Mouse (Mus musculus) intestine, embryonic 15.5 days (tissue): ENCODE results near the gene Nipsnap3b. TPM values are rescaled to one million over a fixed set of nuclear protein-coding genes. Genes with fewer than 3 reads are reported as not detected.

ENCODE experiments used
- ATAC-seq: fragments of 200-750 bp; cut with Nextera tagmentation; 2 replicates; pipeline ENCODE4 v1.8.0; 2017; ENCODE audit warnings: moderate TSS enrichment, moderate library complexity
- H3K27ac ChIP-seq: fragments of 300-500 bp; sonication (generic); 2 replicates; pipeline ENCODE4 v1.5.1; 2015; ENCODE audit warnings: mild to moderate bottlenecking, inconsistent platforms
- H3K27me3 ChIP-seq: fragments of 300-500 bp; sonication (generic); replicated peaks from 2 replicates; pipeline ENCODE4 v1.6.1; 2015; ENCODE audit warnings: inconsistent platforms
- H3K36me3 ChIP-seq: fragments of 300-500 bp; sonication (generic); 2 replicates; pipeline ENCODE4 v1.6.1; 2015; ENCODE audit warnings: inconsistent platforms
- H3K4me1 ChIP-seq: fragments of 300-500 bp; sonication (generic); replicated peaks from 2 replicates; pipeline ENCODE4 v1.6.1; 2015; ENCODE audit warnings: inconsistent platforms
- H3K4me2 ChIP-seq: fragments of 300-500 bp; sonication (generic); replicated peaks from 2 replicates; pipeline ENCODE4 v1.6.1; 2015; ENCODE audit warnings: mild to moderate bottlenecking, inconsistent platforms
- H3K4me3 ChIP-seq: fragments of 300-500 bp; sonication (generic); replicated peaks from 2 replicates; pipeline ENCODE4 v1.5.1; 2015; ENCODE audit warnings: inconsistent platforms
- H3K9ac ChIP-seq: fragments of 300-500 bp; sonication (generic); 2 replicates; pipeline ENCODE4 v1.6.1; 2015; ENCODE audit warnings: inconsistent platforms
- H3K9me3 ChIP-seq: fragments of 300-500 bp; sonication (generic); 2 replicates; pipeline ENCODE4 v1.6.1; 2016; ENCODE audit warnings: inconsistent platforms
- WGBS: fragments of 180-500 bp; shearing (Covaris S2); methylation state at CpG from one replicate; pipeline ENCODE4 v1.1.7; 2015; 5-methylcytosine and 5-hydroxymethylcytosine counted together
- polyA plus RNA-seq: library from polyadenylated mRNA; unstranded; fragments of >200 nt; fragmentation: Nextera tagmentation; extraction: Ambion mirVana; gene quantifications from 2 replicates; pipeline ENCODE4 v1.2.1, GENCODE M21; 2015

Gene Nipsnap3b
- polyA plus RNA-seq, 1 experiment from 2014 or later: 137 TPM

GRCm38 (mm10) chr4:53023189-53023925 is 11.7 kb downstream of the Nipsnap3b start:
- H3K36me3 ChIP-seq: peaks cover 8% of the 10 kb centered on the region
- no peak overlapping the region for H3K4me3 ChIP-seq
- peak; percentile 91 for ATAC-seq
- peak overlapping the region; percentile 28; the same call in 1 of the 2 replicates for H3K4me2 ChIP-seq
- no peak overlapping the region for H3K9ac ChIP-seq
- H3K9me3 ChIP-seq: no peaks in the 10 kb centered on the region
- no peaks in the 10 kb centered on the region for H3K4me1 ChIP-seq
- H3K27me3 ChIP-seq: no peaks in the 10 kb centered on the region
- WGBS: 75% methylated on average over 14 of the region's 14 CpGs
- H3K27ac ChIP-seq: peak overlapping the region; percentile 32; the same call in 1 of the 2 replicates

GRCm38 (mm10) chr4:53024397-53024796 is 12.7 kb downstream of the Nipsnap3b start:
- Histone ChIP-seq H3K27ac (no peak overlapping the region), H3K27me3 (no peaks in the 10 kb centered on the region), H3K4me2 (no peak overlapping the region), H3K9ac (no peak overlapping the region), H3K9me3 (no peaks in the 10 kb centered on the region), H3K36me3 (0 out of 2 replicates have a peak, but pooled peaks cover 5% of the 10 kb centered on the region), H3K4me1 (no peaks in the 10 kb centered on the region), H3K4me3 (no peak overlapping the region)
- ATAC-seq: no peak
- 84% methylated on average over 4 of the region's 4 CpGs for WGBS

GRCm38 (mm10) chr4:53027811-53028210 is 16.1 kb downstream of the Nipsnap3b start:
- Histone ChIP-seq H3K9ac (no peak overlapping the region), H3K36me3 (0 out of 2 replicates have a peak, but pooled peaks cover 4% of the 10 kb centered on the region), H3K27ac (no peak overlapping the region), H3K9me3 (no peaks in the 10 kb centered on the region), H3K4me2 (no peak overlapping the region), H3K4me1 (no peaks in the 10 kb centered on the region), H3K27me3 (no peaks in the 10 kb centered on the region), H3K4me3 (no peak overlapping the region)
- 67% methylated on average over 3 of the region's 3 CpGs for WGBS
- peak; percentile 74 for ATAC-seq

- Histone ChIP-seq H3K4me3 (no peak overlapping the region), H3K9ac (no peak overlapping the region), H3K4me2 (no peak overlapping the region), H3K27me3 (no peaks in the 10 kb centered on the region), H3K4me1 (no peaks in the 10 kb centered on the region), H3K27ac (no peak overlapping the region), H3K9me3 (no peaks in the 10 kb centered on the region), H3K36me3 (no peaks in the 10 kb centered on the region)
- 46% methylated on average over 8 of the region's 8 CpGs for WGBS
- ATAC-seq: no peak; the same call in 1 of the 2 replicates
Observed at GRCm38 (mm10) chr4:53030326-53030948, 18.8 kb downstream of the Nipsnap3b start.

- no peaks in the 10 kb centered on the region for H3K4me1 ChIP-seq
- no peak overlapping the region for H3K4me2 ChIP-seq
- no peak overlapping the region for H3K27ac ChIP-seq
- H3K9me3 ChIP-seq: no peaks in the 10 kb centered on the region
- H3K27me3 ChIP-seq: no peaks in the 10 kb centered on the region
- H3K4me3 ChIP-seq: no peak overlapping the region
- no peaks in the 10 kb centered on the region for H3K36me3 ChIP-seq
- WGBS: 82% methylated on average over 8 of the region's 8 CpGs
- ATAC-seq: no peak
- no peak overlapping the region for H3K9ac ChIP-seq
Observed at GRCm38 (mm10) chr4:53043819-53044218, 32.1 kb downstream of the Nipsnap3b start.

- 88% methylated on average over 7 of the region's 7 CpGs for WGBS
- H3K36me3 ChIP-seq: no peaks in the 10 kb centered on the region
- H3K27ac ChIP-seq: no peak overlapping the region
- no peaks in the 10 kb centered on the region for H3K9me3 ChIP-seq
- no peak overlapping the region for H3K4me2 ChIP-seq
- no peak overlapping the region for H3K4me3 ChIP-seq
- no peaks in the 10 kb centered on the region for H3K4me1 ChIP-seq
- ATAC-seq: no peak
- no peak overlapping the region for H3K9ac ChIP-seq
- H3K27me3 ChIP-seq: no peaks in the 10 kb centered on the region
Observed at GRCm38 (mm10) chr4:53045807-53046206, 34.1 kb downstream of the Nipsnap3b start.

GRCm38 (mm10) chr4:53046238-53047022 is 34.8 kb downstream of the Nipsnap3b start:
- H3K4me3 ChIP-seq: no peak overlapping the region
- no peaks in the 10 kb centered on the region for H3K36me3 ChIP-seq
- no peak for ATAC-seq
- H3K27ac ChIP-seq: no peak overlapping the region
- H3K4me1 ChIP-seq: no peaks in the 10 kb centered on the region
- 61% methylated on average over 9 of the region's 9 CpGs for WGBS
- no peak overlapping the region for H3K9ac ChIP-seq
- no peak overlapping the region for H3K4me2 ChIP-seq
- H3K27me3 ChIP-seq: no peaks in the 10 kb centered on the region
- H3K9me3 ChIP-seq: no peaks in the 10 kb centered on the region

GRCm38 (mm10) chr4:53062301-53063008 is 50.8 kb downstream of the Nipsnap3b start:
- H3K9ac ChIP-seq: no peak overlapping the region
- 86% methylated on average over 7 of the region's 7 CpGs for WGBS
- no peaks in the 10 kb centered on the region for H3K9me3 ChIP-seq
- H3K27ac ChIP-seq: no peak overlapping the region
- no peaks in the 10 kb centered on the region for H3K27me3 ChIP-seq
- no peak overlapping the region for H3K4me2 ChIP-seq
- H3K4me3 ChIP-seq: no peak overlapping the region
- ATAC-seq: no peak
- no peaks in the 10 kb centered on the region for H3K36me3 ChIP-seq
- H3K4me1 ChIP-seq: no peaks in the 10 kb centered on the region

Other genes with a start within 250 kb of the Nipsnap3b start
- not detected in 2 replicates for gene Olfr275, start 197.3 kb upstream of the Nipsnap3b start, polyA plus RNA-seq
- gene Olfr273, start 152.6 kb upstream of the Nipsnap3b start, polyA plus RNA-seq: not detected in 2 replicates
- not detected in 2 replicates for gene Olfr272, start 92.7 kb upstream of the Nipsnap3b start, polyA plus RNA-seq
- gene Olfr270, start 47.3 kb upstream of the Nipsnap3b start, polyA plus RNA-seq: not detected in 2 replicates
- not detected in 2 replicates for gene Nipsnap3a, start 22.6 kb upstream of the Nipsnap3b start, polyA plus RNA-seq
- gene Abca1, start 148.0 kb downstream of the Nipsnap3b start, polyA plus RNA-seq: 3.3 and 3.4 TPM in 2 replicates